Mouse (Mus musculus) brain, embryonic 14.5 days (tissue): Measurements from ENCODE around the gene Rpl23a. TPM values are rescaled to one million over a fixed set of nuclear protein-coding genes. Genes with fewer than 3 reads are reported as not detected.

Experiments
- DNase-seq: peaks from one replicate; pipeline ENCODE4 v3.0.0-alpha.2; 2011; ENCODE audit warnings: low read depth
- CTCF ChIP-seq: fragments of 200-500 bp; IDR thresholded peaks from 2 replicates; pipeline ENCODE4 v1.5.1; 2012; ENCODE audit warnings: inconsistent platforms, mild to moderate bottlenecking, moderate library complexity, borderline replicate concordance; ENCODE audit not compliant: insufficient read depth, insufficient read length; ENCODE audit errors: extremely low read depth
- POLR2A ChIP-seq: fragments of 200-500 bp; IDR thresholded peaks from 2 replicates; pipeline ENCODE4 v1.6.1; 2012; ENCODE audit warnings: mild to moderate bottlenecking, inconsistent platforms, borderline replicate concordance; ENCODE audit not compliant: poor library complexity, insufficient read depth, insufficient read length, severe bottlenecking; ENCODE audit errors: extremely low read depth
- polyA plus RNA-seq: library from polyadenylated mRNA; depleted of rRNA; stranded (reverse); fragments of >200 nt; gene quantifications from 2 replicates; pipeline ENCODE4 v1.2.3, GENCODE M21; 2012

Gene Rpl23a
- polyA plus RNA-seq, 1 experiment = 1,587 TPM

DNA sequence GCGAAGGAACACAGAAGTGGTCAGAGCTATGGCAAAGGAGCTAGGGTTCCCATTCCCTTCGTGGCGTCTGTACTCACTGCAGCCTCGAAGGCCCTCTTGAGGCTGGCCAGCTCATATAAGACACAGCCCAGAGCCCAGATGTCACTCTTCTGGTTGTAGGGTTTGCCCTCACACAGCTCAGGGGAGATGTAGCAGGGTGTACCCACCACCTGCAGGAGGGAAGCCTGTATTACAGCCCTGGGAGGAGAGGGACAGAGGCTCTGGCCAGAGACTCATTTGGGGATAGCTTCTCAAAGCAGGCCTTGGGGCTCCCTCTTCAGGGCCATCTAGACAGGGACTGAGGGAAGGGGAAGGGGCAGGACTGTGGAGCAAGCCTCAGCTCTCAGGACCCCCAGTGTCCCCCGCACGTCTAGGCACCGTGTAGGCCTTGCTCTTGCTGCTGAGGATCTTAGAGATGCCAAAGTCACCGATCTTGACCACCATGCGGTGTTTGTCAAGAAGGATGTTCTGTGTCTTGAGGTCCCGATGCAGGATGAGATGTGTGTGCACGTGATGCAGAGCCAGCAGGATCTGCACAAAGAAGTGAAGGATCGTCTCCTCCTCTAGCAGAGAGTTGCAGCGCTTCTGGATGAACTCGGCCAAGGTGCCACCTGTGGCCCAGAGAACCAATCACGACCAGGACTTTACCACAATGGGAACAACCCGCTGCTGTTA lies 11.2 kb downstream of the Rpl23a start:
- no peak for DNase-seq
- TF ChIP-seq CTCF (peak; percentile 17; the same call in 1 of the 2 replicates), POLR2A (no peak)

DNA sequence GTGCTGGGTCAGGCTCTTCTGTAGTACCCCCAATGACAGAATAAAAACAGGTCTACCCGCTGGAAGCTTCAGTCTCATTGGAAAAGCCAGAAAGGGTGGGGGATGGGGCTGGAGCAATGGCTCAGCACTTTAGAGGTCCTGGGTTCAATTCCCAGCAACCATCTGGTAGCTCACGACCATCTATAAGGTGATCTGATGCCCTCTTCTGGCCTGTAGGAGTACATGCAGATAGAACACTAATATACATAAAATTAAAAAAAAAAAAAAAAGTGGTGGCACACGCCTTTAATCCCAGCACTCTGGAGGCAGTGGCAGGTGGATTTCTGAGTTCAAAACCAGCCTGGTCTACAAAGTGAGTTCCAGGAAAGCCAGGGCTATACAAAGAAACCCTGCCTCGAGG lies 12.1 kb downstream of the Rpl23a start:
- no peak for DNase-seq
- TF ChIP-seq CTCF (no peak), POLR2A (no peak)

DNA sequence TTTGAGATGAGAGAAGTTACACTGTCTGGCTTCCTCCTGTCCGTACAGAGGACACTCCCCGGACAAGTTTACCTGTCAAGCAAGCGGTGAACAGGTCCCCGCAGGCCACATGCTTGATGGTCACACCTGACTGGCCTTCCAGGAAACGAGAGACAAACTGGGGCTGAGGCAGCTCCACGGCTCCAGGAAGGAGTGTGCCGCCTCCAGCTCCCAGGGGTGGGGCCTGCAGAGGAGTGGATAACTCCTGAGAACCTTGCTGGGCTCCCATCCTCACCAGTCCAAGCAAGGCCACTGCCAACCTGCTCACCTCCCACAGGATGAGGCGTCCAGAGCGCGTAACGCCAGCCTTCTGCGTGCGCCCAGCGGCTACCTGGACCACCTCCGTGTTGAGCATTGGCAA lies 13.1 kb downstream of the Rpl23a start:
- TF ChIP-seq CTCF = no peak
- TF ChIP-seq POLR2A = no peak
- no peak for DNase-seq

DNA sequence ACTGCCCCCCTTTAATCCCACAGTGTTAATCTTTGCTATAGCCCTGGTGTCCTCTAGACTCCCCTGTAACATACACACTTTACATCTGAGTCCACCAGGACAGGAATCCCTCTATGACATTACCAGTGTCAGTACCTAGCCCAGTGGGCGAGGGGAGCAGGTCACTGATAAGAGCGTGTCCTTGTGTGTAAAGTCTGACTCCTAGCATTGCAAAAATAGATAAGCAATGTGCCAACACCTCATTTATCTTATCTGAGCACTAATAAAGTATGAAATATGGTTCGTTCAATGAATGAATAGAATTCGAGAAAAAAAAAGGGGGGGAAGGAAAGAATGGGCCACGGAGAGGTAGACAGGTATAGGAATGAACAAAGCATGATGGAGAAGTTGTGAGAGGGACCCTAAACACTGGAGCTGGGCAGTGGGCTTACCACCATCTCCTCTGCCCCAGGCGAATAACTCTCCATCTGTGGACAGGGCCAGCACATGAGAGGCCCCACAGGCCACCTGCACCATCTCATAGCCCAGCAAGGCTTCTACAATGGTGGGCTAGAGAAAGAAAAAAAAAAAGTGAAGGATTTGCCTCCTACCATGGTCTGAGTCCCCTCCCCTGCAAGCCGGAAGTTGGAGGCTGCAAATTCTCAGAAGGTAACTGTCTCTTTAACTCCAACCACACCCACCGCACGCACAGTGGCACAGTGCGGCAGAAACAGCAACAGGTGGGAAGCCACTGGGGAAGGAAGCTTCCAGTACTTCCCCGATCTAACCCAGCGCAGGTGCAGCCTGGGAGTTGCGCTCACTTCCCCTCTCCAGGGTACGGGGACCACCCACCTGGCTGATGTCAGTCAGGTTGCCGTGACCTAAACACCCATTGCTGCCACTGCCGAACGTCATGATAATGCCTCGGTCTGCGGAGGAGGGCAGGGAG lies 14.6 kb downstream of the Rpl23a start:
- no peak for DNase-seq
- no peak for TF ChIP-seq POLR2A
- no peak for TF ChIP-seq CTCF

DNA sequence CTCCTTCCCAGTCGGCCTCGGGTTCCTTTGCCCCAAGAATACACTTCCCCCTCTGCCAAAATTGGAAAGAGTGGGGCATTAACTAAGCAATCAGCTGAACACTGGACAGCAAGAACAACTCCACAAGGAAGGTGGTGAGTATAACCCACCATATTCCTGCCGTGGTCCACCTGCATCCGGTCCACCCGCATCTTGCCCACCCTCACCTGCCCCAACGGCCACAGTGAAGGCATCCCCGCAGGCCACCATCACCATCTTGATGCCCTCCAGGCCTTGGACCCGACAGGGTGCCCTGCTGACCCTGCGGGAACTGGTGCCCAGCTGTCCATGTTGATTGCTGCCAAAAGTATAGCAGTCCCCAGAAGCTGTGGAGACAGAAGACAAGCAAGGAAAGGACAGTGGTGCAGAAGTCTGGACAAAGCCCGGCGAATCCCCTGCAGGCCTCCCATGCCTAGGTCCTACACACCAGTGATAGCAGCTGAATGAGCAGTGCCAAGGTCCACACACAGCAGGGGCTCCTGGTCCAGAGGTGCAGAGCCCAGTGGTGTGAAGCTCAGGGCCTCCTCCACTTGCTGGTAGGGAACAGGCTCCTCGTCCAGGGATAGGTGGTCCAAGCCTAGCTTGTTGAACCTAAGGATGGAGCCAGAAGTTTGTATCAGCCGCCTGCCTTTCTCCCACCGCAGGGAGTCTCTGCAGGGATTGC lies 16.0 kb downstream of the Rpl23a start:
- TF ChIP-seq CTCF = no peak
- DNase-seq = no peak

DNA sequence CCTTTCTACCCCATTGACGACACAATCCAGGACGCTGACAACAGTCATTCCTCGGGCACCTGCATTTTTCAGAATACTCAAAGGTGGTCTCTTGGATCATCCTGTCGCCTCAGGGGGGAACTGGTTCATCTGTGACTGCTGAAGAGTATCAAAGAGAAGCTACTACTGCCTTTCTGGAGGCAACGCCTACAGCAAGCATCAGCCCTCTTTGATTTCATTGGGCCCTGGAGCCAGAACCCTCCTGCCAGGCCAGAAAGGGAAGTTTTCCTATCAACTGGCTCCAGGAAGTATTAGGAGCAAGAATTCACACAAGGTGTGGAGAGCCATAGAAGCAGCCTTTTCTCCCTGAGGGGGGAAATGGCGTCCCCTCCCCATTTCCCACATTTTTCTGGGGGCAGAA lies 16.7 kb downstream of the Rpl23a start:
- no peak for DNase-seq

DNA sequence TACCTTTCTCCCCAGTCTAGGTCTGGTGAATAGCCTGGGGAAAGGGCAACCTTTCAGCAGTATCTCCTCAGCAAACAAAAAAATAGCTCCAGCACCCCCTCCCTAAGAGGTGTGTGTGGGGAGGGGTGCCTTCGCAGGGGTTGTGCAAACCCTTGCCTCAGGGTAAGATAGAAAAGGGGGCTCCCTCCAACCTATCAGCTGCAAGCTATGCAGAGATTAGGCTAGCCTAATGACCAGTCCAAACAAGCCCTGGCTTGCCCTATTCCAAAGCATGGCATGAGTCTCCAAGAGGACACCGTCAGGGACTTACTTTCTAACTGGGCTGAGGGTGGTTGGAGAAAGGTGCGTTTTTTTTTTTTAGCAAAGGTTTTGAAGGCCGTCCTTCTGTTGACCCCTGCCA lies 17.2 kb downstream of the Rpl23a start:
- DNase-seq = no peak
- no peak for TF ChIP-seq POLR2A
- TF ChIP-seq CTCF = no peak

More for the DNA sequence above, 16.7 kb downstream of the Rpl23a start:
- no peak for TF ChIP-seq CTCF
- no peak for TF ChIP-seq POLR2A

DNA sequence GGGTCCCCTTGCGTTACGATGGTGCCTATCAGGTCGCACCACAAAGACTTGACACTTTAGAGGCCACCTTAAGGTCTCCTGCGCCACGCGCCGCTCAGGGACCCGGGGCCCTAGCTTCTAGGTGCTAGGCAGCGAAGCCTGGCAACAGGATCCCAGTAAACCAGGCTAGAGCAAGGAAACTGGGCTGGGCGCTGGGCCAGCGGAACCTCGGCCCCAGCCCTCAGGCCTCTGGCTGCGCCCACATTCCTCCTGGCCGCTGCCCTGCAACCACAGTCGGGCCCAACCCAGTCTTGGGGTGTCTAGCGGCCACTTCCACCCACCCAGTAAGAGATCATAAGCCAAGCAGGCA lies 17.6 kb downstream of the Rpl23a start:
- no peak for TF ChIP-seq CTCF
- TF ChIP-seq POLR2A = no peak
- no peak for DNase-seq

DNA sequence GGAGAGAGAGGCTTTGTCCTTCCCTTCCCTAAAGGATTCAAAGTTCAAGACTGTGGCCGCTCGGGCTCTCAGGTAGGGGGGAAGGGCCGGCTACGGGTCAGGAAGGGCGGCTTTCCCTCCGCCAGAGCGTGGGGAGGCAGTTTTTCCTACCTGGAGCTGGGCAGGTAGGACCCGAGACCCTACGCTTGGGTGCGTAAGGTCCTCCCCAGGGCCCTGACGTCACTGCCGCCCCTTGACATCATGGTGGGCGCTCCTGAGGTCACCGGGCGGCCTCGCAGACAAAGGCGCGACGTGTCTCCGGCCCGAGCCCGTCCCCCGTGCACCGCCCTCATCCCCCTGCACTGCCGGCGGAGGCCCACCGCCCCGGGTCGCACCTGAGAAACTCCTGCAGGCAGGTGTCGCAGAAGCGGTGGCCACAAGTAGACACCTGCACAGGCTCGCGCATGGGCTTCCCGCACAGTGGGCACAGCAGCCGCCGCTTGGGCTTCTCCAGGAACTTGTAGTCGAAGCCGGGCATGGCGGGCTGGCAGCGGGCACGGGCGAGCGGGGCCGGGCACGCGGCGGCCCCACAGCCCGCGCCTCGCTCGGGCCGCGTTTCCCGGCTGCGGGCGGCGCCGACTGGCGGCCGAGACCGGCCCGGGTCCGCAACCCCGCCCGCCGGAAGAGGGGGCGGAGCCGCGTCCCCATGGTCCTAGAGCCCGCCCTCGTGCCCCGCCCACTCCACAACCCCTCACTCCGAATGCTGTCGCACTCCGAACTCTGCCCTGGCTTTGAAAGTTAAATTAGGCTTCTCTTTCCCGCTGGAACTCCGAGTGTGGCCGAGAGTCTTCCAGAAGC lies 18.2 kb downstream of the Rpl23a start, which contains the start of gene Traf4:
Traf4 (minus strand) TSS at position 666 of the 837 bp plus-strand sequence.
- TF ChIP-seq CTCF (no peak), POLR2A (peak; percentile 95)
- peak; percentile 93 for DNase-seq

DNA sequence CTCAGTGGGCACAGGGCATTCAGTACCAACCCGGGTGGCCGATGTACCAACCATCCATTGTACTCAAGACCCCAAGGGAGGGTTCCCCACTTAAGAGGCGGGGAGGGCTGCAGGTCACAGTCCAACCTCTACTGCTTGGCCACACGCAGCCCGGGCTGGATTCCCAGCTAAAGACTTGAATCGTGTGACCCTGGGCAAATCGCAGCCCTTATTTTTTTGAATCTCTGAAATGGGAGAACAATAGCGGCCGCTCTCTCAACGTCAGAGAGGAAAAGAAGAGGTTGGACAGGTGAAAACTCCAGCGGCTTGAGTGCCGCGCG lies 18.8 kb downstream of the Rpl23a start:
- DNase-seq = no peak
- TF ChIP-seq CTCF (no peak), POLR2A (no peak)

DNA sequence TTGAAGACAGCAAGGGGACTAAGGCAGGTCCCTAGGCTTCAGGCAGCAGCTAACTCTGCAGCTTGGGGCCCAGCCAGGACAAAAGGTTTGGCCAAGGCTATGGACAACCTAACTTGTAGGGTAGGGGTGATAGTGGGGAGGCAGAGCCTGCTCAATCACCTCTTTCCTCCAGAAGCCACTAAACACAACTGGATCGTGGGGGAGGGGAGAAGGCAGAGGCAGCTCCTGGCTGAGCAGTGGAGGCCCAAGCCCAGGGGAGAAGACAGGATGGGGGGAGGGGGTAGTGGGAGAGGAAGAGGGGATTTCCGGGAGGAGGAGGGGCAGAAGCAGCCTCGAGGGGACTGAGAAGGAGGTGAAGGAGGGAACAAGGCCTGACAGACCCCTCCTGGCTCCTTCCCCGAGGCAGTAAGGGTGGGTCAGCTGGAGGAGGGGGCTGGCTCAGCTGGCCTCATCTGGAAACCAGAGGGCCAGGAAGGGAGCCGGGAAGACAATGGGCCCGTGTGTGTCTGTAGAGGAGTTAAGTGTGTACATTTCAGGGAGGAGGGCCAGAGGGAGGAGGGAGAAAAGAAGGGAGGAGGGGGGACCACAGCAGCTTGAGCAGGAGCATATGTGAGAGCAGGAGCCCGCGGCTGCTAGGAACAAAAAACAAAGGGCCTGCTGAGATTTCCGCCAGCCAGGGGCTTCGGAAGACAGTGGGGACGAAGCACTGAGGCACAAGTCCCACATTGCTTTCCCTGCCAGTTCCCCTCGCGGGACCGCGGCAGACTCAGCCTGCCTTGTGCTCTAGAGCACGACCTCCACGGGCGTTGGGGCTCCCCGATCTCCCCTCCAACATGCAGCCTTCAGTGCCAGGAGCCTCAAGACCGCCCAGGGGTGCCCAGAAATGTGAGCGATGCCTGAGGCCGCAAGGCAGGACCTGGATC lies 19.4 kb downstream of the Rpl23a start:
- TF ChIP-seq CTCF (no peak), POLR2A (no peak; the same call in 1 of the 2 replicates)

More for the DNA sequence above, 19.4 kb downstream of the Rpl23a start:
- peak; percentile 92 for DNase-seq
